Comparison of ENCODE assay signal across 9 mouse cellular contexts in the genomic region with DNA sequence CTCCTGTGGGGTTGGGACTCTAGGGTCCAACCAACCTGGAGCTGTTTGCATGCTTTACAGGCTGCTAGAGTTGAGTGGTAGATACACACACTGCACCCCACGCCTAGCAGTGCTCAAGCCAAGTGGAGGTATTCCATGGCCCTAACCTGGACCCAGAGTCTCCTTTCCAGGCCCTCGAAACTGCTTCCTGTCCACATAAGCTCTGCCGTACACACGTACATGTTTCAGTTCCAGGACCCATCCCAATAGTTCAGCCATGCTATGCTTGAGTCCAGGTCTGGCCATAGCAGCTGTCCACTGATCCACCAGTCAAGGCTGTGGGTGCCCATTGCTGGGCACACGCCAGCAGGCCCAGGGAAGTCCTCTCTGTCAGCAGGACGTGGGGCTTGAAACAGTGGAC. TPM values are rescaled to one million over a fixed set of nuclear protein-coding genes. Genes with fewer than 3 reads are reported as not detected.
DNase-seq lines count a peak whose midpoint lies in the region; ATAC-seq and TF ChIP-seq lines count a peak whose summit lies in the region.
"Had no signal": no experiment of that assay in that cellular context is flagged by ENCODE, and none has a peak within 500 bp of the region (broad histone marks: within the 10 kb centered on the region; RNA-seq: fewer than 3 reads in every experiment).

No protein-coding gene starts in this region.

- no peaks in the 10 kb centered on the region for H3K36me3 ChIP-seq in heart, embryonic 11.5 days (ENCODE audit: control insufficient read depth, insufficient read depth, low read length)
- H3K36me3 ChIP-seq in C2C12 (ENCODE audit: control insufficient read depth, insufficient read depth), result peaks cover 11% of the 10 kb centered on the region
- H3K36me3 ChIP-seq in limb, embryonic 15.5 days, result no peaks in the 10 kb centered on the region
- no peaks in the 10 kb centered on the region for H3K36me3 ChIP-seq in stomach, embryonic 16.5 days (ENCODE audit: control insufficient read depth, insufficient read depth, low read length)

- H3K79me2 ChIP-seq in C2C12 (ENCODE audit: control insufficient read depth, insufficient read depth), result peaks cover 68% of the 10 kb centered on the region

- TF ChIP-seq CTCF in C2C12 (IDR thresholded peaks at IDR 0.05; ENCODE audit: control insufficient read depth, insufficient read depth, insufficient read length), result no peak
- TF ChIP-seq CTCF in embryonic fibroblast, embryonic 13.5 days (IDR thresholded peaks at IDR 0.05; ENCODE audit: borderline replicate concordance, insufficient read depth, low read length), result no peak

- peak overlapping the region; percentile 85 for H3K9ac ChIP-seq in heart, embryonic 11.5 days (ENCODE audit: low read depth, low read length)
- H3K9ac ChIP-seq in limb, embryonic 15.5 days, result no peak overlapping the region
- H3K9ac ChIP-seq in stomach, embryonic 16.5 days (ENCODE audit: low read length), result peak overlapping the region; percentile 89

- H3K79me3 ChIP-seq in C2C12 (ENCODE audit: low read depth), result peaks cover 52% of the 10 kb centered on the region

- TF ChIP-seq POLR2A in embryonic fibroblast, embryonic 13.5 days (IDR thresholded peaks at IDR 0.05; ENCODE audit: low read depth, low read length), result no peak

- H3ac ChIP-seq in C2C12 (ENCODE audit: control insufficient read depth, insufficient read length, low read depth), result no peak overlapping the region

- peaks cover 58% of the 10 kb centered on the region for H3K4me1 ChIP-seq in heart, embryonic 11.5 days (ENCODE audit: control insufficient read depth, insufficient read depth, low read length)
- no peaks in the 10 kb centered on the region; the same call in 1 of the 2 replicates for H3K4me1 ChIP-seq in embryonic fibroblast, embryonic 13.5 days (ENCODE audit: control insufficient read depth, insufficient read depth, low read length)
- peaks cover 62% of the 10 kb centered on the region for H3K4me1 ChIP-seq in limb, embryonic 15.5 days
- H3K4me1 ChIP-seq in stomach, embryonic 16.5 days (ENCODE audit: control insufficient read depth, insufficient read depth, low read length), result peaks cover 52% of the 10 kb centered on the region

- H3K4me3 ChIP-seq in heart, embryonic 11.5 days (ENCODE audit: low read depth, low read length), result peak overlapping the region; percentile 82
- H3K4me3 ChIP-seq in C2C12 (ENCODE audit: insufficient read depth, poor library complexity, severe bottlenecking), result peak overlapping the region; percentile 72
- peak overlapping the region; percentile 63 for H3K4me3 ChIP-seq in embryonic fibroblast, embryonic 13.5 days (ENCODE audit: insufficient read depth, low read length)
- peak overlapping the region; percentile 87 for H3K4me3 ChIP-seq in limb, embryonic 15.5 days
- peak overlapping the region; percentile 80 for H3K4me3 ChIP-seq in stomach, embryonic 16.5 days (replicated peaks; ENCODE audit: low read length)

- ATAC-seq in heart, embryonic 11.5 days (replicated peaks; ENCODE audit: insufficient number of reproducible peaks, low FRiP score, low TSS enrichment), result no peak
- no peak for ATAC-seq in limb, embryonic 15.5 days (ENCODE audit: insufficient number of reproducible peaks, low FRiP score, low TSS enrichment, low read depth)
- ATAC-seq in stomach, embryonic 16.5 days (ENCODE audit: insufficient read depth, low FRiP score), result no peak
- ATAC-seq in cerebellum, adult (ENCODE audit: insufficient number of reproducible peaks, low FRiP score, low TSS enrichment), result no peak
- ATAC-seq: Patski had no signal

- no peak overlapping the region for H3K27ac ChIP-seq in heart, embryonic 11.5 days (ENCODE audit: low read depth, low read length)
- H3K27ac ChIP-seq in embryonic fibroblast, embryonic 13.5 days (ENCODE audit: insufficient read depth, low read length), result no peak overlapping the region
- no peak overlapping the region for H3K27ac ChIP-seq in limb, embryonic 15.5 days
- H3K27ac ChIP-seq in stomach, embryonic 16.5 days (ENCODE audit: low read length), result peak overlapping the region; percentile 88

- 70% methylated on average over 6 of the region's 6 CpGs for WGBS in heart, embryonic 11.5 days (ENCODE audit: insufficient replicate concordance)
- WGBS in limb, embryonic 15.5 days, result 50% methylated on average over 6 of the region's 6 CpGs
- 52% methylated on average over 6 of the region's 6 CpGs for WGBS in stomach, embryonic 16.5 days

- H3K9me3 ChIP-seq in heart, embryonic 11.5 days (replicated peaks; ENCODE audit: control insufficient read depth, low read length), result no peaks in the 10 kb centered on the region
- H3K9me3 ChIP-seq in limb, embryonic 15.5 days, result no peaks in the 10 kb centered on the region
- H3K9me3 ChIP-seq in stomach, embryonic 16.5 days (replicated peaks; ENCODE audit: control insufficient read depth, low read length), result no peaks in the 10 kb centered on the region

- H3K4me2 ChIP-seq in heart, embryonic 11.5 days, result peak overlapping the region; percentile 93
- H3K4me2 ChIP-seq in limb, embryonic 15.5 days, result peak overlapping the region; percentile 95
- H3K4me2 ChIP-seq in stomach, embryonic 16.5 days (ENCODE audit: low read depth, low read length), result peak overlapping the region; percentile 95

- DNase-seq in heart, adult 9 months (ENCODE audit: low spot score in 2 of 2), result no peak
- no peak for DNase-seq in adrenal gland, postnatal 4 days (ENCODE audit: low spot score in 2 of 2)

- H3K27me3 ChIP-seq in heart, embryonic 11.5 days (ENCODE audit: control insufficient read depth, insufficient read depth, low read length), result no peaks in the 10 kb centered on the region
- H3K27me3 ChIP-seq in C2C12 (ENCODE audit: control insufficient read depth, insufficient read depth, insufficient read length), result no peaks in the 10 kb centered on the region
- H3K27me3 ChIP-seq in limb, embryonic 15.5 days, result no peaks in the 10 kb centered on the region
- H3K27me3 ChIP-seq in stomach, embryonic 16.5 days (ENCODE audit: control insufficient read depth, insufficient read depth, low read length), result no peaks in the 10 kb centered on the region
- H3K27me3 ChIP-seq: Patski had no signal

TF ChIP-seq in C2C12, 6 proteins besides CTCF, POLR2A, EP300 and RAD21:
- TF ChIP-seq MYOG (IDR thresholded peaks at IDR 0.05; ENCODE audit: control insufficient read depth, extremely low read depth, insufficient read length) (no peak), USF1 (IDR thresholded peaks at IDR 0.05; ENCODE audit: low read depth) (no peak), MAX (IDR thresholded peaks at IDR 0.05) (no peak)

RNA-seq across cellular contexts. Expression of a gene that starts 2.0 kb away (rescaled TPM):
- polyA plus RNA-seq in heart, embryonic 11.5 days (2014; fragmentation: Nextera tagmentation; extraction: Ambion mirVana), result 10.2 and 12.6 TPM in 2 replicates
- 45.0 TPM for polyA plus RNA-seq in C2C12 (2012; fragmentation: generic; extraction: Trizol)
- polyA plus RNA-seq in embryonic fibroblast, embryonic 13.5 days (2011; ENCODE audit: insufficient read length, low read depth, missing spikeins), result 64.9 and 96.5 TPM in 2 replicates
- 6.5 and 8.1 TPM in 2 replicates for polyA plus RNA-seq in limb, embryonic 15.5 days (2015; fragmentation: Nextera tagmentation; extraction: Ambion mirVana)
- polyA plus RNA-seq in stomach, embryonic 16.5 days (2015; fragmentation: Nextera tagmentation; extraction: Ambion mirVana), result 4.8 and 5.2 TPM in 2 replicates
- total RNA-seq in adrenal gland, postnatal 4 days (2021), result 10 to 100 TPM; 79.2 to 89.3 TPM
